Mouse (Mus musculus): ENCODE data around the gene Rpl23.

DNA sequence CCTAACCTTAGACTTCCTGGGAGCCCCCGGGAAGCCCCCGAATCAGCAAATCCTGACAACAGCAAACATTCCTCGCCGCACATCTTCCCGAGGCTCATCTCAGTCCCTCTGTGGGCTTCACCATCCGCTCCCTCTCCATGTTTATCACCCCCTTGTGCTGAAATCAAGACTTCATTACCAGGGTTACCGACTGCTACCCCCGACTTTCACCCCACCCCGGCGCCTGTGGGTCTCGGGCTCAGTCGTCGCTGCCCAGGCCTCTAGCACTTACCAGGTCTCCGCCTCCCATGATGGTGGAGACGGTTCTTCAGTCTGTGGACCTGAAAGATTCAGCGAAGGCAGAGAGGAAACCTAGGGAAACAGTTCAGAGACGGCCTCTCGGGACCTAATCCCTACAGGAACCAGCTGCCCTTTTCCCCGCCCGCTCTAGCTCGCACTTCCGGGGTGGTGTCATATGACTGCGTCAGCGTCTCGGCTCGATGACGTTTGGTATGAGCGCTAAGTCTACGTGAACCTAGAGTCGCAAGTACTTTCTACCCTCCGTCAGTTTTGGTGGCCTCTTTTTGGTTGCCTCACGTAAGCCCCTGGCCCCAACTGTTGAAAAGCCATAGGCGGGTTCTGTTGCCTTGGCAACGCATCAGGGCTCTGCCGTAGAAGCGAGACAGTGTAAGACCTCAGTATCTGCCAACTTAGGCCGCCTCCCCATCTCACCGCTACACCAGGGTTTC lies 15.9 kb downstream of the Rpl23 start, which contains the start of gene Cwc25:
- no peak for TF ChIP-seq CTCF (IDR thresholded peaks at IDR 0.05; ENCODE audit: extremely low read depth, insufficient read depth, insufficient read length, insufficient replicate concordance)
- TF ChIP-seq POLR2A (IDR thresholded peaks at IDR 0.05; ENCODE audit: low read depth, low read length) = peak; percentile 50

All from spleen, adult 2 months (tissue).